Mouse (Mus musculus) liver, embryonic 16.5 days (tissue): ENCODE data around the gene Gstm3. TPM values are rescaled to one million over a fixed set of nuclear protein-coding genes. Genes with fewer than 3 reads are reported as not detected.
A peak's percentile ranks its signal among the peaks of the same experiment; 100 is the strongest.
"Not testable (repeated sequence)": the region's sequence is repeated elsewhere in the genome, so short reads cannot be mapped to it uniquely, and the experiment has no call there.

Experiments
- ATAC-seq: fragments of 200-750 bp; cut with Nextera tagmentation; 2 replicates; pipeline ENCODE4 v1.8.0; 2017; ENCODE audit warnings: low read depth, mild to moderate bottlenecking, moderate number of reproducible peaks, moderate library complexity
- H3K27ac ChIP-seq: fragments of 300-500 bp; sonication (generic); 2 replicates; pipeline ENCODE4 v1.5.1; 2014; ENCODE audit warnings: mild to moderate bottlenecking, low read length
- H3K27me3 ChIP-seq: fragments of 300-500 bp; sonication (generic); 2 replicates; pipeline ENCODE4 v1.6.1; 2014; ENCODE audit warnings: low read depth, low read length, mixed read lengths; ENCODE audit not compliant: control insufficient read depth, insufficient read depth
- H3K36me3 ChIP-seq: fragments of 300-500 bp; sonication (generic); 2 replicates; pipeline ENCODE4 v1.6.1; 2014; ENCODE audit warnings: mild to moderate bottlenecking; ENCODE audit not compliant: control insufficient read depth, insufficient read depth
- H3K4me1 ChIP-seq: fragments of 300-500 bp; sonication (generic); 2 replicates; pipeline ENCODE4 v1.6.1; 2014; ENCODE audit warnings: low read depth, low read length, mixed read lengths; ENCODE audit not compliant: control insufficient read depth
- H3K4me2 ChIP-seq: fragments of 300-500 bp; sonication (generic); 2 replicates; pipeline ENCODE4 v1.6.1; 2014; ENCODE audit warnings: low read depth, low read length, mixed read lengths
- H3K4me3 ChIP-seq: fragments of 300-500 bp; sonication (generic); 2 replicates; pipeline ENCODE4 v1.5.1; 2014; ENCODE audit warnings: low read depth, mild to moderate bottlenecking, low read length
- H3K9ac ChIP-seq: fragments of 300-500 bp; sonication (generic); 2 replicates; pipeline ENCODE4 v1.6.1; 2014; ENCODE audit warnings: low read depth, low read length
- H3K9me3 ChIP-seq: fragments of 300-500 bp; sonication (generic); replicated peaks from 2 replicates; pipeline ENCODE4 v1.6.1; 2016; ENCODE audit warnings: low read length; ENCODE audit not compliant: control insufficient read depth
- WGBS: fragments of 180-500 bp; shearing (Covaris S2); extraction: QIAGEN DNeasy Blood & Tissue Kit; methylation state at CpG from one replicate; pipeline ENCODE4 v1.1.7; 2014; ENCODE audit not compliant: insufficient replicate concordance; 5-methylcytosine and 5-hydroxymethylcytosine counted together
- polyA plus RNA-seq: library from polyadenylated mRNA; unstranded; fragments of >200 nt; fragmentation: Nextera tagmentation; extraction: Ambion mirVana; gene quantifications from 2 replicates; pipeline ENCODE4 v1.2.1, GENCODE M21; 2015

The Gstm3 gene
- polyA plus RNA-seq = 13.9 and 16.3 TPM in 2 replicates

DNA sequence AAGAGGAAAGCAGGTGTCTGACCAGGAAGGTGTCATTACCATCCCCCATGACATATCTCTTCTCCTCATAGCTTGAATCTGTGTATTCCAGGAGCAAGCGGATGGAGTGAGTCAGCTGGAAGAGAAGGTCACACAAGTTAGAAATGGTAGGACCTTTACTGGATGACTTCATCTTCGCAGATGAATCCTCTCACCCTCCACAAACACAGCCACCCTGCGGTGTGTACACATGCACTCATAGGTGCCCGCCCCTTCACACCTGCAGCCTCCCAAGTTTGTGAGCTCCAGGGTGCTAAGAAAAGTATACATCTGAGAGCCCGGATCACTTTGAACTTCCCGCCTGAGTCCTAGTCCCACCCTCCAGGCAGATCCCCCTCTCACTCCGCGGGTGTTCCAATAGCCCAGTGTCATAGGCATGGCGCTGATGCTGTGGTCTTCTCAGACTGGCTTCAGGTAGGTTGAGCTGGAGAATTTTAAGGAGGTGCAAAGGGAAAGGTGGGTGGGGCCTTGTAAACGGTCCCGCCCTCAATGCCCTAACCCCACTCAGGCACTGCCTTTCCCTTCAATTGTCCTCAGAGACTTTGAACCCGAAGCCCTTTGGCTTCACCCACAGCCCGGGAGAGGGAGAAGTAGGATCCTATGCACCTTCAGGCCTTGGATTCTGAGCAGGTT is at the start of gene Gstm3:
Gene Gstm3 (minus strand): TSS at position 560 of the 672 bp plus-strand sequence.
- Histone ChIP-seq H3K9ac (no peak within 1 kb of the TSS), H3K4me2 (peak within 1 kb of the TSS; percentile 22)
- WGBS = 45% methylated on average over 13 of the region's 13 CpGs

DNA sequence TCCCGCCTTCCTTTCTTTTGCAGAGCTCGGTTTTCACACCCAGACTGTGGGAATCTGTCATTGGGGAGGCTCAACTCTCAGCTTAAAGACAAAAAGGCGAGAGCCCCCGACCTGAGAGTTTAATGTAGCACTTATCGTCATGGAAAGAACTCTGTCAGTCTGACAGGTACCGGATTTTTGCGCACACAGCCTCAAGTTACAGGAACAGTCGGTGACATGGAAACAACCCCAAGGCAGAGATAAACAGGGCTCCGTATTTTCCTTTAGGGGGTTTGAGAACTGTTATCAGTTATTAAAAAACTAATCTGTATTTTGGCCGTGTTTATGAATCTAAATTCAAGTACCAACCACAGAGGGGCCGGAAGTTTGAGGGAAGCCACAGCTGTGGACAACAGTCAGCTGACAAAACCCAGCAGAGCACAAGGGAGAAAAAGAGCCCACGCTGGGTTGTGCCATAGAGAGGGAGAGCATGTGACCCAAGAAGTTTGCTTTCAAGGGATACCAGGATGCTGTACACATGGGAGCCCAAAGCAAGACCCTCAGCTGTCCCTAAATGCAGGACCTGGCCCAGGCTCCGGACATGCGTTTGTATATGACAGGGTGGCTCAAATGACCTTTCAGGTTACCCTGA is 49.2 kb upstream of the Gstm3 start:
- H3K4me3 ChIP-seq = peak overlapping the region; percentile 48
- no peaks in the 10 kb centered on the region for H3K36me3 ChIP-seq
- 12% methylated on average over 14 of the region's 14 CpGs for WGBS
- H3K9me3 ChIP-seq = no peaks in the 10 kb centered on the region
- ATAC-seq = no peak
- H3K9ac ChIP-seq = peak overlapping the region; percentile 36; the same call in 1 of the 2 replicates
- H3K4me1 ChIP-seq = peaks cover 15% of the 10 kb centered on the region
- peak overlapping the region; percentile 61 for H3K4me2 ChIP-seq
- H3K27ac ChIP-seq = peak overlapping the region; percentile 77
- no peaks in the 10 kb centered on the region for H3K27me3 ChIP-seq

More for the DNA sequence above, at the start of gene Gstm3:
- Histone ChIP-seq H3K9me3 (no peaks in the 10 kb centered on the region), H3K4me1 (peaks cover 15% of the 10 kb centered on the region), H3K4me3 (no peak within 1 kb of the TSS), H3K27me3 (no peaks in the 10 kb centered on the region), H3K36me3 (no peaks in the 10 kb centered on the region), H3K27ac (no peak within 1 kb of the TSS)
- ATAC-seq = peak; percentile 67

- Histone ChIP-seq H3K4me2 (peak within 1 kb of the TSS; percentile 61), H3K4me3 (peak within 1 kb of the TSS; percentile 48), H3K27ac (peak within 1 kb of the TSS; percentile 77), H3K27me3 (no peaks in the 10 kb centered on the region), H3K9ac (peak within 1 kb of the TSS; percentile 36), H3K9me3 (no peaks in the 10 kb centered on the region), H3K36me3 (no peaks in the 10 kb centered on the region), H3K4me1 (peaks cover 15% of the 10 kb centered on the region)
- peak; percentile 93 for ATAC-seq
- WGBS = under 1% methylated on average over 31 of the region's 31 CpGs
Measured at GRCm38 (mm10) chr3:108017473-108018189, 48.5 kb upstream of the Gstm3 start, which contains the start of gene Gstm1. Gene Gstm1, minus strand, starts transcription at chr3:108017973.

- Histone ChIP-seq H3K9ac (peak overlapping the region; percentile 33; the same call in 1 of the 2 replicates), H3K4me2 (peak overlapping the region; percentile 61), H3K4me3 (peak overlapping the region; percentile 48)
- H3K4me1 ChIP-seq, ATAC-seq, H3K36me3 ChIP-seq, H3K27me3 ChIP-seq, H3K27ac ChIP-seq, H3K9me3 ChIP-seq: not testable (repeated sequence)
- WGBS = 64% methylated on average over 5 of the region's 5 CpGs
Measured at GRCm38 (mm10) chr3:108016468-108016867, 47.4 kb upstream of the Gstm3 start.

- no peaks in the 10 kb centered on the region for H3K27me3 ChIP-seq
- H3K27ac ChIP-seq = no peak overlapping the region
- H3K4me1 ChIP-seq = peaks cover 7% of the 10 kb centered on the region
- no peak overlapping the region for H3K9ac ChIP-seq
- no peaks in the 10 kb centered on the region for H3K9me3 ChIP-seq
- H3K4me3 ChIP-seq = no peak overlapping the region
- 74% methylated on average over 2 of the region's 2 CpGs for WGBS
- H3K4me2 ChIP-seq = 0 out of 2 replicates have a peak overlapping the region, but pooled peaks have one; percentile 6
- no peaks in the 10 kb centered on the region for H3K36me3 ChIP-seq
- no peak for ATAC-seq
Measured at GRCm38 (mm10) chr3:108014974-108015346, 45.9 kb upstream of the Gstm3 start.

- Histone ChIP-seq H3K4me3 (no peak overlapping the region), H3K9ac (0 out of 2 replicates have a peak overlapping the region, but pooled peaks have one; percentile 5), H3K4me2 (peak overlapping the region; percentile 19), H3K9me3 (no peaks in the 10 kb centered on the region), H3K27ac (peak overlapping the region; percentile 72), H3K27me3 (no peaks in the 10 kb centered on the region), H3K4me1 (peaks cover 7% of the 10 kb centered on the region), H3K36me3 (no peaks in the 10 kb centered on the region)
- 62% methylated on average over 7 of the region's 8 CpGs for WGBS
- no peak for ATAC-seq
Measured at GRCm38 (mm10) chr3:108014098-108014973, 45.3 kb upstream of the Gstm3 start.

- Histone ChIP-seq H3K4me1 (peaks cover 4% of the 10 kb centered on the region), H3K27ac (peak overlapping the region; percentile 72), H3K4me3 (no peak overlapping the region), H3K27me3 (no peaks in the 10 kb centered on the region), H3K9ac (no peak overlapping the region), H3K36me3 (no peaks in the 10 kb centered on the region), H3K9me3 (no peaks in the 10 kb centered on the region), H3K4me2 (peak overlapping the region; percentile 19; the same call in 1 of the 2 replicates)
- WGBS = 40% methylated on average over 4 of the region's 4 CpGs
- ATAC-seq = peak; percentile 9
Measured at GRCm38 (mm10) chr3:108013331-108013871, 44.3 kb upstream of the Gstm3 start.

- Histone ChIP-seq H3K9me3 (no peaks in the 10 kb centered on the region), H3K36me3 (no peaks in the 10 kb centered on the region), H3K27me3 (no peaks in the 10 kb centered on the region), H3K9ac (no peak overlapping the region), H3K4me1 (peaks cover 3% of the 10 kb centered on the region; the same call in 1 of the 2 replicates), H3K27ac (no peak overlapping the region), H3K4me2 (no peak overlapping the region), H3K4me3 (no peak overlapping the region)
- 71% methylated on average over 3 of the region's 3 CpGs for WGBS
- ATAC-seq = no peak
Measured at GRCm38 (mm10) chr3:108011558-108011957, 42.5 kb upstream of the Gstm3 start.
